Mouse (Mus musculus) embryonic facial prominence, embryonic 15.5 days (tissue): ENCODE results near the gene Nfe2l1. TPM values are rescaled to one million over a fixed set of nuclear protein-coding genes. Genes with fewer than 3 reads are reported as not detected.
A peak's percentile ranks its signal among the peaks of the same experiment; 100 is the strongest.

Experiments
- ATAC-seq: fragments of 200-750 bp; cut with Nextera tagmentation; 2 replicates; pipeline ENCODE4 v1.8.0; 2017; ENCODE audit warnings: low read depth, moderate TSS enrichment; ENCODE audit not compliant: insufficient number of reproducible peaks, low FRiP score, low TSS enrichment
- H3K27ac ChIP-seq: fragments of 300-500 bp; sonication (generic); replicated peaks from 2 replicates; pipeline ENCODE4 v1.5.1; 2015; ENCODE audit warnings: mild to moderate bottlenecking, inconsistent platforms
- H3K27me3 ChIP-seq: fragments of 300-500 bp; sonication (generic); 2 replicates; pipeline ENCODE4 v1.6.1; 2015; ENCODE audit warnings: inconsistent platforms
- H3K36me3 ChIP-seq: fragments of 300-500 bp; sonication (generic); 2 replicates; pipeline ENCODE4 v1.6.1; 2015; ENCODE audit warnings: mild to moderate bottlenecking, inconsistent platforms
- H3K4me1 ChIP-seq: fragments of 300-500 bp; sonication (generic); 2 replicates; pipeline ENCODE4 v1.6.1; 2015; ENCODE audit warnings: inconsistent platforms
- H3K4me2 ChIP-seq: fragments of 300-500 bp; sonication (generic); replicated peaks from 2 replicates; pipeline ENCODE4 v1.6.1; 2015; ENCODE audit warnings: mild to moderate bottlenecking, inconsistent platforms
- H3K4me3 ChIP-seq: fragments of 300-500 bp; sonication (generic); replicated peaks from 2 replicates; pipeline ENCODE4 v1.5.1; 2015; ENCODE audit warnings: mild to moderate bottlenecking, inconsistent platforms
- H3K9ac ChIP-seq: fragments of 300-500 bp; sonication (generic); 2 replicates; pipeline ENCODE4 v1.6.1; 2015; ENCODE audit warnings: inconsistent platforms
- H3K9me3 ChIP-seq: fragments of 300-500 bp; sonication (generic); replicated peaks from 2 replicates; pipeline ENCODE4 v1.6.1; 2016; ENCODE audit warnings: inconsistent platforms
- WGBS: fragments of 180-500 bp; shearing (Covaris S2); methylation state at CpG from one replicate; pipeline ENCODE4 v1.1.7; 2015; 5-methylcytosine and 5-hydroxymethylcytosine counted together
- polyA plus RNA-seq: library from polyadenylated mRNA; unstranded; fragments of >200 nt; fragmentation: Nextera tagmentation; extraction: Ambion mirVana; gene quantifications from 2 replicates; pipeline ENCODE4 v1.2.1, GENCODE M21; 2015

The Nfe2l1 gene
- polyA plus RNA-seq, 1 experiment from 2014 or later, result 71.7 TPM

GRCm38 (mm10) chr11:96843627-96844026 lies 13.9 kb upstream of the Nfe2l1 start:
- Histone ChIP-seq H3K4me3 (no peak overlapping the region), H3K36me3 (no peaks in the 10 kb centered on the region), H3K4me1 (peaks cover 5% of the 10 kb centered on the region; the same call in 1 of the 2 replicates), H3K27ac (no peak overlapping the region), H3K27me3 (no peaks in the 10 kb centered on the region), H3K4me2 (no peak overlapping the region), H3K9me3 (no peaks in the 10 kb centered on the region), H3K9ac (no peak overlapping the region)
- ATAC-seq, result no peak
- 50% methylated on average over 3 of the region's 3 CpGs for WGBS

- 0 out of 2 replicates have a peak overlapping the region, but pooled peaks have one; percentile 1 for H3K27ac ChIP-seq
- H3K27me3 ChIP-seq, result no peaks in the 10 kb centered on the region
- no peak overlapping the region for H3K4me3 ChIP-seq
- ATAC-seq, result no peak
- H3K9me3 ChIP-seq, result no peaks in the 10 kb centered on the region
- peaks cover 5% of the 10 kb centered on the region; the same call in 1 of the 2 replicates for H3K4me1 ChIP-seq
- WGBS, result 19% methylated on average over 8 of the region's 8 CpGs
- no peaks in the 10 kb centered on the region for H3K36me3 ChIP-seq
- no peak overlapping the region for H3K9ac ChIP-seq
- no peak overlapping the region for H3K4me2 ChIP-seq
Measured at GRCm38 (mm10) chr11:96840290-96840689, 10.5 kb upstream of the Nfe2l1 start.

DNA sequence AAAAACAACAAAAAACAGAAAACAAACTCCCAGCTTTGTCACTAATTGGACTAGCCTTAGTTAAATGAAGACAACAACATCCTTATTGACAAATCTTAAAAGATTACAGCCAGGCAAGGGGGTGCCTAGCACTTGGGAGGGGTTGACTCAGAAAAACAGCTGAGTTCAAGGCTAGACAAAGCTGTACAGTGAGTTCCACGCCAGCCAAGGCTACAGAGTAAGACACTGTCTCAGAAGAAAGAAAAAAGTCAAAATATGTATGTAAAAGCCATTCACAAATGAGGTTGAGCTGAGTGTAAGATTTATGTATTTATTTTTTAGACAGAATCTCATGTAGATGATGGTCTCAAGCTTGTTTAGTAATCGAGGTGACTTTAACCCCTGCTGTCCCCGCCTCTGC lies 10.1 kb upstream of the Nfe2l1 start:
- ATAC-seq, result no peak
- WGBS, result 60% methylated on average over 3 of the region's 3 CpGs
- Histone ChIP-seq H3K4me1 (peaks cover 5% of the 10 kb centered on the region; the same call in 1 of the 2 replicates), H3K9me3 (no peaks in the 10 kb centered on the region), H3K9ac (no peak overlapping the region), H3K4me2 (no peak overlapping the region), H3K4me3 (no peak overlapping the region), H3K27me3 (no peaks in the 10 kb centered on the region), H3K27ac (0 out of 2 replicates have a peak overlapping the region, but pooled peaks have one; percentile 1), H3K36me3 (no peaks in the 10 kb centered on the region)

DNA sequence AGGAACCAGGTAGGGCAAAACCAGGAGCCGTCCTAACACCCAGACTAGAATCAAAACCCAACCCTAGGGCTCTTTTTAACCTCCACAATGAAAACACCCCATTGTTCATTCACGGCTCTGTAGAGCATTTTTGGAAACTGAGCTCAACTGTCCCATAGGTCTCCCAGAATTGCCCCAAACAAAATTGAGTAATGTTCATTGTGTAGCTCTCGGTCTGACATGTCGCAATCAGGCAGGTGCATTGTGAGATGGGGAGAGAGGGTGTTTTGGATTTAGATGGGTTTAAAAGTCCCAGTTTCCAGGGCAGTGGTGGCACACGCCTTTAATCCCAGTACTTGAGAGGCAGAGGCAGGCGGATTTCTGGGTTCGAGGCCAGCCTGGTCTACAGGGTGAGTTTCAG lies 9.7 kb upstream of the Nfe2l1 start:
- peaks cover 5% of the 10 kb centered on the region; the same call in 1 of the 2 replicates for H3K4me1 ChIP-seq
- no peak for ATAC-seq
- no peak overlapping the region for H3K4me2 ChIP-seq
- H3K9ac ChIP-seq, result no peak overlapping the region
- WGBS, result 71% methylated on average over 7 of the region's 7 CpGs
- no peak overlapping the region for H3K27ac ChIP-seq
- H3K36me3 ChIP-seq, result no peaks in the 10 kb centered on the region
- H3K27me3 ChIP-seq, result no peaks in the 10 kb centered on the region
- H3K9me3 ChIP-seq, result no peaks in the 10 kb centered on the region
- no peak overlapping the region for H3K4me3 ChIP-seq

- Histone ChIP-seq H3K9ac (no peak overlapping the region), H3K9me3 (no peaks in the 10 kb centered on the region), H3K4me1 (peaks cover 5% of the 10 kb centered on the region; the same call in 1 of the 2 replicates), H3K27ac (no peak overlapping the region), H3K4me3 (no peak overlapping the region), H3K4me2 (no peak overlapping the region), H3K27me3 (no peaks in the 10 kb centered on the region), H3K36me3 (no peaks in the 10 kb centered on the region)
- ATAC-seq, result no peak
- 37% methylated on average over 4 of the region's 4 CpGs for WGBS
Measured at GRCm38 (mm10) chr11:96838341-96838740, 8.6 kb upstream of the Nfe2l1 start.

DNA sequence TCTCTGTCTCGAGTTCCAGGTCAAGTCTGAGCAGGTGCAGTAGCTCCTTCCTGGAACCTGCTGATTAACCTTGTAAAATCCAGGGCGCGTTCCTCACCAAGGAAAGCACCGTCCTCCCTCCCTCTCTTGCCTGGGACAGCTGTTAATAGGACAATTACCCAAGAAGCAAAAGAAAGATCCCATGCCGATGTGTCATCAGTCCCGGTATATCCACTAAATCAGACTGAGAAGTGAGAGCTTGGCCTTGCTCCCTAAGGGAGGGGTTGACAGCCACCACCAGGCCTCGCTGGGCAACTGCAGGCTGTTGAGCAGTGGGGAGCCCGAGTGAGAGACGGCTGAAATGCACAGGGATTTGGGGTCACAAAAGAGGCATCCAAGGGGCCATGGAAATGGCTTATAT lies 7.5 kb upstream of the Nfe2l1 start:
- Histone ChIP-seq H3K9ac (no peak overlapping the region), H3K4me3 (no peak overlapping the region), H3K4me2 (no peak overlapping the region), H3K4me1 (peaks cover 5% of the 10 kb centered on the region; the same call in 1 of the 2 replicates), H3K27me3 (no peaks in the 10 kb centered on the region), H3K36me3 (no peaks in the 10 kb centered on the region), H3K9me3 (no peaks in the 10 kb centered on the region), H3K27ac (0 out of 2 replicates have a peak overlapping the region, but pooled peaks have one; percentile 45)
- 30% methylated on average over 9 of the region's 9 CpGs for WGBS
- ATAC-seq, result no peak

DNA sequence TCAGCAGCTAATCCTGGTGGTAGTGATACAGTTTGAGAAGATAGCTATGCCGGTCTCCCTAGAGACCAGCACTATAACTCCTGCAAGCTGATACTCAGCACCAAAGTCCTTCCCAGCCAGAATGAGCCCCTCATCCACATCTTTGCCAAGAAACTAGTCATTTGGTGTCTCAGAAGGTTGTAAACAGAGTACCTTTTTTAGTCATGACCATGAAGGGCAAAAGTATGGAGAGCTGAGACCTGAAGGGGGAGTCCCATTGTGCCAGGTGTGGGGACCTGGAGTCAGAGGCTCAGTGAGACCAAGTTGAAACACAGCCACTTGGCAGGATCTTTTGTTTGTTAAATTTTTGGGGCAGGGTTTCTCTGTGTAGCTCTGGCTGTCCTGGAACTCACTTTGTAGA lies 4.4 kb upstream of the Nfe2l1 start:
- Histone ChIP-seq H3K4me2 (no peak overlapping the region), H3K4me1 (0 out of 2 replicates have a peak, but pooled peaks cover 5% of the 10 kb centered on the region), H3K9ac (no peak overlapping the region), H3K36me3 (no peaks in the 10 kb centered on the region), H3K27ac (no peak overlapping the region), H3K27me3 (no peaks in the 10 kb centered on the region), H3K4me3 (no peak overlapping the region), H3K9me3 (no peaks in the 10 kb centered on the region)
- WGBS, result 97% methylated on average over 1 of the region's 1 CpGs
- no peak for ATAC-seq

DNA sequence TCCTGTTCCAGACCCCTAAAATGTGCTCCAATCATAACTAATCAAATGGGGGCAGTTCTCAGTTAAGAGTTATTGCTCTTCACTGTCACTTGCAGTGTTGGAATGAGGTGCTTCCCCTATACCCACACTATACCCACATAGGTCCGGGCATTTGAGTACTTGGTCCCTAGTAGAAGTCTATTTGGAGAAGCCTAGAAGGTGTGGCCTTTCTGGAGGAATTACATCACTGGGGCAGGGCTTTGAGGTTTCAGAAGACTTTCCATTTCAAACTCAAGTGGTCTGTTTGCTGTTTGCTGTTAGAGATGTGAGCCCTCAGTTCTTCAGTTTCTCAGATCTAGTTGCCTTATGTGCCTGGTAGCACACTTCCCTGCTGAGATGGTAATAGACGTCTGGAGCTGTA lies 3.2 kb upstream of the Nfe2l1 start:
- Histone ChIP-seq H3K9ac (no peak overlapping the region), H3K9me3 (no peaks in the 10 kb centered on the region), H3K27ac (no peak overlapping the region), H3K4me1 (peaks cover 14% of the 10 kb centered on the region), H3K27me3 (no peaks in the 10 kb centered on the region), H3K4me2 (no peak overlapping the region), H3K4me3 (no peak overlapping the region), H3K36me3 (no peaks in the 10 kb centered on the region)
- no peak for ATAC-seq
- 62% methylated on average over 2 of the region's 2 CpGs for WGBS

GRCm38 (mm10) chr11:96832541-96832940 lies 2.8 kb upstream of the Nfe2l1 start:
- WGBS, result 84% methylated on average over 3 of the region's 3 CpGs
- H3K4me1 ChIP-seq, result peaks cover 19% of the 10 kb centered on the region
- H3K27ac ChIP-seq, result no peak overlapping the region
- no peaks in the 10 kb centered on the region for H3K9me3 ChIP-seq
- ATAC-seq, result no peak
- H3K4me3 ChIP-seq, result no peak overlapping the region
- no peak overlapping the region for H3K4me2 ChIP-seq
- no peaks in the 10 kb centered on the region for H3K27me3 ChIP-seq
- H3K36me3 ChIP-seq, result no peaks in the 10 kb centered on the region; the same call in 1 of the 2 replicates
- H3K9ac ChIP-seq, result no peak overlapping the region

DNA sequence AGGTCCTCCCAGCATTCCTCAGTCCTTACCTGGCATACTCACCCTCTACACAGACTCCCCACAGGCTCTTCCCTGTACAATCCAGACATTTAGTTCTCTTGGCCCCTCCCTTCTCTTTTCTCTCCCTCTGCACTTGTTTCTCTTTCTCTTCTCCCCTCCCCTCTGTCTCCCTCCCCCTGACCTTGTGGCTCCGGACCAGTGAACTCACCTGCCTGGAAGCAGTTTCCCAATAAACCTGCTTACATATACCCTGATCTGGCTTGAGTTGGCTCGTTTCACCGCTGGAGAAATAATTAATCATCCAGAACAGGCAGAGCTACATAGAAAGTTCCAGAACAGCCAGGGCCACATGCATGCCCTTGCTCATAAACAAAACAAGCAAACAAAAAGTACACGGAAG lies 1.7 kb upstream of the Nfe2l1 start:
- Histone ChIP-seq H3K27me3 (no peaks in the 10 kb centered on the region), H3K9me3 (no peaks in the 10 kb centered on the region), H3K9ac (no peak overlapping the region), H3K4me3 (no peak overlapping the region), H3K4me1 (peaks cover 29% of the 10 kb centered on the region), H3K4me2 (no peak overlapping the region), H3K27ac (no peak overlapping the region), H3K36me3 (peaks cover 6% of the 10 kb centered on the region)
- no peak for ATAC-seq
- 69% methylated on average over 4 of the region's 4 CpGs for WGBS

GRCm38 (mm10) chr11:96830539-96831216 lies 910 bp upstream of the Nfe2l1 start:
- Histone ChIP-seq H3K27ac (peak overlapping the region; percentile 94), H3K4me3 (peak overlapping the region; percentile 98), H3K9me3 (no peaks in the 10 kb centered on the region), H3K9ac (peak overlapping the region; percentile 46), H3K4me2 (peak overlapping the region; percentile 61), H3K4me1 (peaks cover 37% of the 10 kb centered on the region), H3K36me3 (peaks cover 14% of the 10 kb centered on the region), H3K27me3 (no peaks in the 10 kb centered on the region)
- no peak for ATAC-seq
- WGBS, result 21% methylated on average over 13 of the region's 13 CpGs

- Histone ChIP-seq H3K27me3 (no peaks in the 10 kb centered on the region), H3K4me1 (peaks cover 50% of the 10 kb centered on the region), H3K4me2 (peak overlapping the region; percentile 61), H3K36me3 (peaks cover 15% of the 10 kb centered on the region), H3K9ac (peak overlapping the region; percentile 89), H3K27ac (peak overlapping the region; percentile 99), H3K4me3 (peak overlapping the region; percentile 98), H3K9me3 (no peaks in the 10 kb centered on the region)
- peak; percentile 79 for ATAC-seq
- under 1% methylated on average over 31 of the region's 33 CpGs for WGBS
Measured at GRCm38 (mm10) chr11:96829403-96829812, 360 bp downstream of the Nfe2l1 start.
